Mouse (Mus musculus) heart, postnatal 4 days (tissue): ENCODE results near the gene Znrf3. TPM values are rescaled to one million over a fixed set of nuclear protein-coding genes. Genes with fewer than 3 reads are reported as not detected.
A peak's percentile ranks its signal among the peaks of the same experiment; 100 is the strongest.

Experiments
- DNase-seq: peaks from one replicate; pipeline ENCODE4 v3.0.0; 2021
- total RNA-seq, 2 experiments: library from RNA; stranded (reverse); gene quantifications; 2 replicates each; pipeline ENCODE4 v1.2.3; 2021

The Znrf3 gene
- total RNA-seq, 2 experiments from 2014 or later, result 15.2 to 18.0 TPM

- DNase-seq, result peak; percentile 45
These were observed 178.9 kb downstream of the Znrf3 start for GRCm38 (mm10) chr11:5265764-5266163.

- no peak for DNase-seq
These were observed 181.4 kb downstream of the Znrf3 start for GRCm38 (mm10) chr11:5263078-5263730.

DNA sequence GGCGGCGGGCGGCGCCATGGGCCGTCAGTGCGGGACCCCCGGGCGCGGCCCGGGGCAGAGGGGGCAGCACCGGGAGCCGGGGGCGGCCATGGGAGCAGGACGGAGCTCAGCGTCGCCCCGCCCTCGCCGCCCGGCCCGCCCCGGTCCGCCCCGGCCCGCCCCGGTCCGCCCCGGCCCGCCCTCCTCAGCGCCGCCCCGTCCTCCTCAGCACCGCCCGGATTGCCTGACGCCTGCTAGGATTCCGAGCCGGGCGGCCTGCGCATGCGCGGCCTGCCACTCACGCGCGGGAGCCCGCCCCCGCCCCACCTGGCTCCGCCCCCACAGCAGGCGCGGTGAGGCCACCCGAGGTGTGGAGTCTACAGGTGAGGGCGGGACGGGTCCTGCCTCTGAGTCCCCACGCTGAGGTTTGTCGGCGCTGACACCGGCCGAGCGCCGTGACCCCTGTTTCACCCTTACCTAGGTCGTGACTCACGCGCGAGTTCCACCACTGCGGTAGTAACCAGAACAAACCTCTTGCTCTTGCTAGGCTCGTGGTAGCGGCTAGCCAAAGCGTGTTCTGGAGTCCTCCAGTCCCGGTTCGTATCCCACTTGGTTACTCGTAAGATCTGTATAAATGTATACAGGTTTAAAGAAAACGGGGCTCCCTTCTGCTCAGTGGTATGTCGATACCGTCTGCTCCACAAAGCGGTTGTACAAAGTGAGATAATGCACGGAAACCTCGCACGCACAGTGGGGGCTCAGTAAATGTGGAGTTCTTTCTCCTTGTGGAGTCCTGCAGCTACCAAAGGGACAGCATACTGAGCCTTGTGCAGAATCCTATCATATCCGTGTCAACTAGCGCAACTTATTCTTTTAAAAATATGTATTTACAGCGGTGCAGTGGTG, 182.9 kb downstream of the Znrf3 start, which contains the start of gene Kremen1:
Kremen1 (minus strand) TSS at position 51 of the 885 bp plus-strand sequence.
- peak; percentile 95 for DNase-seq

DNA sequence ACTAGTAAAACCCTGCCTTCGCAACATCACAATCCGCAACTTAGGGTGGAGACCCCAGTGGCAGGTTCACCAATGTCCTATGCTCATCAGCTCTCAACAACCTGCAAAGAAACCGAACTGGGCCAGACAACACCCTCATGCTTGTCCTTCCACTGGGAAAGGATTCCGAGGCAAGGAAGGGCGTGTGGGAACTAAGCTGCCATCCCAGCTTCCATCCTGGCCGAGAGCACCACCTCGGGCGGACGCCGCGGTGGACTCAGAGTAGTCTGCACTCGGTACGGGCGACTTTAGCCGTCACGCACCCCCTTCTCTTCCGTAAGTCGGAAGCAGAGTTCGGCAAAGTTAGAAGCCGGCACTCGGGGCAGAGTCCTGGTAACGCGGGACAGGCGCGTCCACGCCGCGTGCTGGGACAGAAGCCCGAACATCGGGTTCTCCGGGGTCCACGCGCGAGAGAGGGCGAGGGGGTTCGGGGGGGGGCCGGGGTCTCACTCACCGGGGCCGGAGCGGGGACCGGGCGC, 183.6 kb downstream of the Znrf3 start:
- DNase-seq, result peak; percentile 66

DNA sequence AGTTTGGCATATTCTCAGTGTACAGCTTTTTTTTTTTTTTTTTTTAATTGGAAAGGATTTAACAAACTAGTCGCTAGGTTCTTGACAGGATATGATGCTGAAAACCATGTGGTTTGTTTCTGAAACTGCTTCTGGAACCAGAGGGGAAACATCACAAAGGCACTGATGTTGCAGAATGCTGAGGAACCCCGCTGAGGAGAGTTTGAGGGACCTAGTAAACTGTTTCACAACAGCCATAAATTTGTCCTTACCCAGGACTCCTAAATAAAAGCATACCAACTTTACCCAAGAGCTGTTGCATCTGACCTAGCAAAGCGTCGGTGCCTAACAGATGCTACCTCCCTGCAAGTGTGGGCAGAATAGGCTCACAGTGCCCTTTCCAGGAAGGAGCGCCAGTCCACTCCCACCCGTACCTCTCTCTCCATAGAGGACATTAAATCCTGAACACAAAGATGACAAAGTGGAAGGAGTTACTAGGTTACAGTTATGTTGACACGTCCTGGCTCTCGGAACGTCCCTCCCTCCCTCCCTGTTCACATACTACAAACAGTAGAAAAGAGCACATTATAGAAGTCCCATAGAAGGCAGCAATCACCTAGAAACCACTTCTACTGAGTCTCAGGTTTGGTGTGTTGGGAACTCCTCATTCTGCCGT, 184.6 kb downstream of the Znrf3 start:
- no peak for DNase-seq

GRCm38 (mm10) chr11:5258036-5258435, 186.6 kb downstream of the Znrf3 start:
- no peak for DNase-seq

DNA sequence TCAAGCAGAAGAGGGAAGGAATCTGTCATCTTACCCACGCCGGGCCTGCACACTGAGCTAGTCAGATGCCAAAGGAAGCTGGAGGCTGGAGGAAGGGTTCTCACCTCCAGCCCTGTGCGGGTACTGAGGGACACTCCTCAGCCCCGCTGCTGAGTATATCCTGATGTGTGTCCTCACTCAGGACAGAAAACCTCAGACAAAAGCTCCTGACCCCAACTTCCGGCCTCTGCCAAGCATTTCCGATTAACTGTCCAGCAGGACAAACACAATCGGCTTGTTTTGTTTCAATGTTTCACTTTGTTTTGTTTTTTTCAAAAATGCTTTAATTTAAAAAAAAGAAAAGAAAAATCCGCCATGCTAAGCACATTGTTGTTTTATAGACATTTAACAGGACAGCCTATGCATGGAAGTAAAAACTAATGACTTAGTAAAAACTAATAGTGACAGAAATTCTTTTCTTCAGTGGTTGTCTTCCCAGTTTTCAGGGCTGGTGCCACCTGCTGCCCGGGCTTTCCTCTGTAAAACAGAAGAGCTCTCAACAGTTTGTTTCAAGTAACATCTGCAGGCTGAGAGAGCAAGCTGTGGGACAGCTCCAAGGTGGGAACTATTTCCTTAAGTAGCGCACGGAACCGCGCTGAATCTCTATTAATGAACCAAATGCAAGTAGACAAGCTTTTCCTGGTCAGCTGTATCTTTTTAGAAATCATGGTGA, 187.3 kb downstream of the Znrf3 start:
- DNase-seq, result no peak

- no peak for DNase-seq
These were observed 189.1 kb downstream of the Znrf3 start for GRCm38 (mm10) chr11:5255509-5256014.

DNA sequence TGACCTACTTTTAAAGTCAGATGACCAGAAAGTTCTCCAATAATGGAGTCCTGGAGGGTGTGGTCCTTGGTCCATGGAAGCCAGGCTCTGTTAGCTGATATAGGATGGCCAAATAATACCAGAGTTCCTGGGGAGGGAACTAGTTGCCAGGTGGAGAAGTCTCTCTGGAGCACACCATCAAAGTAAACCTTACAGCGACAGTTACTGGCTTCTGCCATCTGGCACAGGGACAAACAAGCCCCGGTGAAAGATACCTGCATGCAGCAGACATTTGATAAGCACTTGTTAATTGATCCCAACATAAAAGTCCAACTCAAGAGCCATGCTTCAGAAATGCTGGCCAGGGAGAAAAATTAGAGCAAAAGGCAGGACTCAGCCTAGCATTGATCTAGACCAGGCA, 190.6 kb downstream of the Znrf3 start:
- DNase-seq, result no peak

- no peak for DNase-seq
These were observed 191.1 kb downstream of the Znrf3 start for GRCm38 (mm10) chr11:5253528-5253927.

- DNase-seq, result no peak
These were observed 191.9 kb downstream of the Znrf3 start for GRCm38 (mm10) chr11:5252727-5253126.

DNA sequence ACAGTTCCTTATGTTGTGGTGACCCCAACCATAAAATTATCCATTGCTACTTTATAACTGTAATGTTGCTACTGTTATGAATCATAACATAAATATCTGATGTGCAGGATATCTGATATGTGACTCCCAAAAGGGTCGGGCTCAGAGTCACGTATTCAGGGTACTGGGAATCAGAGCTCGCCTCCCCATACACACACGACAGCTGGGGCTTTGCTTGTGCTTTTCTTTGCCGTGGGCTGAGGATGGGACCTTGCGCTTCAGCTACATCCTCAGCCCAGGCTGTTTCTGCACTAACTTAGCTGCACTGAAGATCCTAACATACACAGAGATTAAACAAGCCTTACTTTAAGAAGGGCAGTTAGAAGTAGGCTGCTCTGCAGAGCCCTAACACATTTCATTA, 193.5 kb downstream of the Znrf3 start:
- no peak for DNase-seq

- no peak for DNase-seq
These were observed 196.4 kb downstream of the Znrf3 start for GRCm38 (mm10) chr11:5248200-5248599.

GRCm38 (mm10) chr11:5245431-5245830, 199.2 kb downstream of the Znrf3 start:
- DNase-seq, result no peak

- no peak for DNase-seq
These were observed 199.9 kb downstream of the Znrf3 start for GRCm38 (mm10) chr11:5244749-5245130.

DNA sequence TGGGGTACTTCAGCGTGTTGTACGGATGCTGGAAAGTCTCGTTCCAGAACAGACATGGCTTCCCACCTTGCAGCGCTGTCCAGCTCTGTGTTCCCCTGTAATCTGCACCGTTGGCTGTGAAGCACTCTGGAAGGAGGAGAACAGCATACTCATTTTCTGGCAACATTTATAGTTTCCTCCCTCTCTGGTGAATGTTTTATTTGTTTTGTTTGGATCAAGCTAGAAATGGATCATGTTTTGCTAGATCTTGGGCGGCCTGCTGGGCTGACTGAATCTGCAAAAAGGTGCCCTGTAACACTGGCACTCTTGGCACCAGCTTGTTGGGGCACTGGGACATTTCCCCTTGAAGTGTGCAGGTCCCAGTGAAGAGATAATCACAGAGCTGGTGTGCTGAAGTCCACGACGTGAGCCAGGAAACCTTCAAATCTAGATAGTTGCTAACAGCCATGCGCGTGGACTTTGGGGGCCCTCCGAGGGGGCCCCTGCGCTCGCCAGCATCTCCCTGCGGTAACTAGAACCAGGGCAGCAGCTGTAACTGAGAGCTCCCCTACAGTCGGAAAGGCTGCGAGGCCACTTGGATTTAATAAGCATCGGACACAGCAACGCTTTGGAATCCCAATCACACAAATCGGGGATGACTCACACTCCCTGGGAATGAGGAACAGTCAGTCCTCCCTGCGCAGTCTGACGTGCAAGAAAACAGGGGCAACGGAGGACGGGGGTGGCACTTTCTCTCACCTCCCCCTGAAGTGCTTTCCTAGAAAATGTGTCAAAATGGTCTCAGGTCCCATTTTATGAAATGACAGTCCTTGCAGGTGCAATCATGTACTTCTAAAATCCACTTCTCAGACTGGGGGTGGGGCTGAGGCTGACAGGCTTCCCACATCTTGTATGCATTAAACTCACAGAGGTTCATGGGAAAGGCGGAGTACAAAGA, 200.6 kb downstream of the Znrf3 start:
- DNase-seq, result peak; percentile 66

DNA sequence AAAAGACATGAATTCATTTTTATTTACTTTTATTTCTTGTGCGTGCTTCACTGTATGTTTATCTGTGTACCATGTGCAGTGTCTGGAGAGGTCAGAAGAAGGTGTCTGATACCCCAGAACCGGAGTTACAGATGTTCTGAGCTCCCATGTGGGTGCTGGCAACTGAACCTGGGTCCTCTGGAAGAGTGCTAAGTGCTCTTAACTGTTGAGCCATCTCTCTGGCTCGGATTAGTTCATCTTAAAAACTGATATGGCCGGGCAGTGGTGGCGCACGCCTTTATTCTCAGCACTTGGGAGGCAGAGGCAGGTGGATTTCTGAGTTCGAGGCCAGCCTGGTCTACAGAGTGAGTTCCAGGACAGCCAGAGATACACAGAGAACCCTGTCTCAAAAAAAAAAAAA, 201.4 kb downstream of the Znrf3 start:
- no peak for DNase-seq

- DNase-seq, result no peak
These were observed 202.5 kb downstream of the Znrf3 start for GRCm38 (mm10) chr11:5242158-5242557.

GRCm38 (mm10) chr11:5239706-5240690, 204.6 kb downstream of the Znrf3 start:
- no peak for DNase-seq
